Mouse (Mus musculus) kidney, postnatal 10 days (tissue): ENCODE data around the gene Vmn1r167.
"Not testable (repeated sequence)": the region's sequence is repeated elsewhere in the genome, so short reads cannot be mapped to it uniquely, and the experiment has no call there.

Experiments
- DNase-seq: peaks from one replicate; pipeline ENCODE4 v3.0.0; 2021; ENCODE audit warnings: mixed read lengths

The Vmn1r167 gene

GRCm38 (mm10) chr7:23507106-23507505 lies at the start of gene Vmn1r167:
TSS of gene Vmn1r167 (minus strand) at chr7:23507206.
- DNase-seq = not testable (repeated sequence)

GRCm38 (mm10) chr7:23539432-23539831 lies 32.4 kb upstream of the Vmn1r167 start, which contains the start of gene Vmn1r168:
TSS of gene Vmn1r168 (plus strand) at chr7:23539732.
- DNase-seq = not testable (repeated sequence)

- DNase-seq = not testable (repeated sequence)
These were observed 34.1 kb downstream of the Vmn1r167 start for GRCm38 (mm10) chr7:23472886-23473285.

- DNase-seq = not testable (repeated sequence)
These were observed 36.2 kb downstream of the Vmn1r167 start for GRCm38 (mm10) chr7:23470832-23471231.

GRCm38 (mm10) chr7:23470201-23470600 lies 36.8 kb downstream of the Vmn1r167 start:
- not testable (repeated sequence) for DNase-seq
